ENCODE assay signal across 1 mouse cellular context in the genomic region with DNA sequence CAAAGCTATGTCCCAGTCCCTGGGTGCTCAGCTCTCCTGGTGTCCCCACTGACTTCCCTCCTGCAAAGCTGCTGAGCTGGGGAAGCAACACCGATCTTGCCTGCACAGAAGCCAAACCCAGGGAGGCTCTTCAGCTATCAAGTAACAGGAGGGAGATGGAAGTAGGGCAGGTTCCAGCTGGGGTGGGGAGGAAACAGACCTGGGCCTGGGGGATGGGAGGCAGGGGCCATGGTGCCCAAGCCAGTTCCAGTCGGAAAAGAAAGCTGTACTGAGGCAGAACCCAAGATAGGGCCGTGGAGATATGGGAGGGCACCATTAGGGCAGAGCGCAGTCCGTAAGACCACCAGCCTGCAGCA.
TF ChIP-seq lines count a peak whose summit lies in the region.

No protein-coding gene starts in this region.

TF ChIP-seq in CH12.LX, 34 proteins besides CTCF, POLR2A, EP300 and RAD21:
- TF ChIP-seq CHD2 (IDR thresholded peaks at IDR 0.05; ENCODE audit: low read length): no peak
- no peak for TF ChIP-seq JUN (IDR thresholded peaks at IDR 0.05; ENCODE audit: insufficient read depth, low read depth, low read length)
- TF ChIP-seq JUND (conservative IDR thresholded peaks at IDR 0.05; ENCODE audit: low read depth, low read length): no peak
- no peak for TF ChIP-seq TBP (conservative IDR thresholded peaks at IDR 0.05; ENCODE audit: low read depth, low read length)
- no peak for TF ChIP-seq ETS1 (conservative IDR thresholded peaks at IDR 0.05; ENCODE audit: low read depth, low read length)
- TF ChIP-seq USF2 (conservative IDR thresholded peaks at IDR 0.05; ENCODE audit: low read depth, low read length): no peak
- no peak for TF ChIP-seq NELFE (IDR thresholded peaks at IDR 0.05; ENCODE audit: low read depth, low read length)
- no peak for TF ChIP-seq MAX (IDR thresholded peaks at IDR 0.05; ENCODE audit: low read length)
- no peak for TF ChIP-seq BHLHE40 (IDR thresholded peaks at IDR 0.05; ENCODE audit: low read depth, low read length)
- TF ChIP-seq IRF4 (IDR thresholded peaks at IDR 0.05; ENCODE audit: low read depth, low read length): no peak
- no peak for TF ChIP-seq KAT2A (IDR thresholded peaks at IDR 0.05; ENCODE audit: insufficient replicate concordance, low read length)
- TF ChIP-seq MAFK (IDR thresholded peaks at IDR 0.05; ENCODE audit: insufficient replicate concordance, low read length): no peak
- TF ChIP-seq USF1 (IDR thresholded peaks at IDR 0.05; ENCODE audit: low read depth, low read length): no peak
- TF ChIP-seq SIN3A (IDR thresholded peaks at IDR 0.05; ENCODE audit: low read length): no peak
TF ChIP-seq in CH12.LX: peak in this region for 0.
